Mouse (Mus musculus) liver, adult 2 months (tissue): ENCODE measurements around the gene Gramd1b.

Experiments used
- CTCF ChIP-seq: fragments of 200-500 bp; IDR thresholded peaks from 2 replicates; pipeline ENCODE4 v1.5.1; 2011; ENCODE audit warnings: low read depth, low read length, control low read depth
- POLR2A ChIP-seq: fragments of 200-500 bp; IDR thresholded peaks from 2 replicates; pipeline ENCODE4 v1.6.1; 2011; ENCODE audit warnings: low read length, control low read depth; ENCODE audit not compliant: insufficient read depth; ENCODE audit errors: extremely low read depth

DNA sequence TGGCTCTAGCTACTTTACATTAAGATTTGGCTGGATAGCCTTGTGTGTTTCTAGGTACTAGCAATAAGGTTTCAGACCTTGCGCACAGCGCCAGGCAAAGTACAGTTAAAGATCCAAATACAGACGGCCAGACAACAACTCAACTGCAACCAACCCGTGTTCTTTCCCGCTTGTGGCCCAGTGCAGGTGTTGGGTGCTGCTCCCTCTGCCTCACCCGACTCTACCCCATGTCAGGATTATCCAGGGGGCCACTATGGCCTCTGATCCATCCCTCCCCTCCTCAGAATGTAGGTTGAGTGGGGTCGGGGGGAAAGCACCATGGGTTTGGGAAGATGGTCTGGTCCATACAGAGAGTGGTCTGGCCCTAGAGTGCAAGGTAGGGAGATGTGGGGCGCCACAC lies 237.9 kb downstream of the Gramd1b start:
- TF ChIP-seq CTCF (no peak), POLR2A (no peak)
